Mouse (Mus musculus) liver, embryonic 14.5 days (tissue): ENCODE data around the gene Nup205.

Source experiments
- CTCF ChIP-seq: IDR thresholded peaks from 2 replicates; pipeline ENCODE4 v1.5.1; 2016; ENCODE audit warnings: antibody characterized with exemption, low read depth, control low read depth
- EP300 ChIP-seq: IDR thresholded peaks from 2 replicates; pipeline ENCODE4 v1.6.1; 2016; ENCODE audit warnings: antibody characterized with exemption, low read depth

- TF ChIP-seq CTCF = no peak
- no peak for TF ChIP-seq EP300
Measured at GRCm38 (mm10) chr6:35243989-35244388, 66.8 kb downstream of the Nup205 start.
